Mouse (Mus musculus): ENCODE data around the gene Cacna1c. TPM values are rescaled to one million over a fixed set of nuclear protein-coding genes. Genes with fewer than 3 reads are reported as not detected.

Cacna1c gene
- polyA plus RNA-seq, 1 experiment from 2014 or later = 7.1 TPM

DNA sequence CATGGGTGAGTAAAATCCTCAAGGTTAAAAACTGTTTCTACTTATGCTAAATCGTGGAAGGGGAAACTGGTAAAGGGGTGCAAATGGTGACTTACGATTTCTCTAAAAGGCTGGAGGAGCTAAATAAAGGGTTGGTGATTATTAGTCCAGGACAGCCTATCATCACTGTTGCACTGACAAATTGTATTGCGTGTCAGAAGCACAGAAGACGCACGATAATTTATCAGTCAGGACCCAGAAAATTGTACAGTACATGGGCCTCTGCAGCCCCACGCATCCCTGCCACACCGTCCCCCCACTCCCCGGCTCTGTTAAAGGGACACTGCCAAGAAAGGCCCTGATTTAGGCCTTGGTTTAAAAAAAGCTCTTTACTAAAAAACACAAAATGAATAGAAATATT, 352.7 kb downstream of the Cacna1c start:
- Histone ChIP-seq H3K4me1 (ENCODE audit: control insufficient read depth, insufficient read depth, low read length) (peaks cover 8% of the 10 kb centered on the region), H3K4me2 (ENCODE audit: low read length) (no peak overlapping the region), H3K9me3 (ENCODE audit: control insufficient read depth, low read length) (no peaks in the 10 kb centered on the region), H3K36me3 (ENCODE audit: control insufficient read depth, insufficient read depth, low read length) (no peaks in the 10 kb centered on the region), H3K27ac (replicated peaks; ENCODE audit: low read depth, low read length) (no peak overlapping the region), H3K4me3 (replicated peaks; ENCODE audit: low read depth, low read length) (no peak overlapping the region), H3K9ac (replicated peaks; ENCODE audit: low read length) (no peak overlapping the region), H3K27me3 (ENCODE audit: control insufficient read depth, insufficient read depth, low read length) (no peaks in the 10 kb centered on the region)
- WGBS = 87% methylated on average over 8 of the region's 8 CpGs
- DNase-seq = no peak
- ATAC-seq (ENCODE audit: low FRiP score, low TSS enrichment) = no peak

- no peak for ATAC-seq (ENCODE audit: low FRiP score, low TSS enrichment)
- no peak for DNase-seq
- Histone ChIP-seq H3K9ac (replicated peaks; ENCODE audit: low read length) (no peak overlapping the region), H3K36me3 (ENCODE audit: control insufficient read depth, insufficient read depth, low read length) (no peaks in the 10 kb centered on the region), H3K9me3 (ENCODE audit: control insufficient read depth, low read length) (no peaks in the 10 kb centered on the region), H3K27ac (replicated peaks; ENCODE audit: low read depth, low read length) (0 out of 2 replicates have a peak overlapping the region, but pooled peaks have one; percentile 1), H3K27me3 (ENCODE audit: control insufficient read depth, insufficient read depth, low read length) (no peaks in the 10 kb centered on the region), H3K4me2 (ENCODE audit: low read length) (no peak overlapping the region), H3K4me1 (ENCODE audit: control insufficient read depth, insufficient read depth, low read length) (peaks cover 8% of the 10 kb centered on the region), H3K4me3 (replicated peaks; ENCODE audit: low read depth, low read length) (no peak overlapping the region)
- WGBS = 93% methylated on average over 2 of the region's 2 CpGs
These were observed 354.3 kb downstream of the Cacna1c start for GRCm38 (mm10) chr6:118841892-118842291.

- DNase-seq (no peak), ATAC-seq (ENCODE audit: low FRiP score, low TSS enrichment) (no peak)
- no peak overlapping the region for H3K27ac ChIP-seq (replicated peaks; ENCODE audit: low read depth, low read length)
- no peak overlapping the region for H3K9ac ChIP-seq (replicated peaks; ENCODE audit: low read length)
- no peaks in the 10 kb centered on the region for H3K9me3 ChIP-seq (ENCODE audit: control insufficient read depth, low read length)
- no peak overlapping the region for H3K4me2 ChIP-seq (ENCODE audit: low read length)
- no peaks in the 10 kb centered on the region for H3K27me3 ChIP-seq (ENCODE audit: control insufficient read depth, insufficient read depth, low read length)
- H3K4me1 ChIP-seq (ENCODE audit: control insufficient read depth, insufficient read depth, low read length) = peaks cover 4% of the 10 kb centered on the region; the same call in 1 of the 2 replicates
- 76% methylated on average over 14 of the region's 14 CpGs for WGBS
- H3K36me3 ChIP-seq (ENCODE audit: control insufficient read depth, insufficient read depth, low read length) = no peaks in the 10 kb centered on the region
- no peak overlapping the region for H3K4me3 ChIP-seq (replicated peaks; ENCODE audit: low read depth, low read length)
These were observed 357.0 kb downstream of the Cacna1c start for GRCm38 (mm10) chr6:118838919-118839915.

DNA sequence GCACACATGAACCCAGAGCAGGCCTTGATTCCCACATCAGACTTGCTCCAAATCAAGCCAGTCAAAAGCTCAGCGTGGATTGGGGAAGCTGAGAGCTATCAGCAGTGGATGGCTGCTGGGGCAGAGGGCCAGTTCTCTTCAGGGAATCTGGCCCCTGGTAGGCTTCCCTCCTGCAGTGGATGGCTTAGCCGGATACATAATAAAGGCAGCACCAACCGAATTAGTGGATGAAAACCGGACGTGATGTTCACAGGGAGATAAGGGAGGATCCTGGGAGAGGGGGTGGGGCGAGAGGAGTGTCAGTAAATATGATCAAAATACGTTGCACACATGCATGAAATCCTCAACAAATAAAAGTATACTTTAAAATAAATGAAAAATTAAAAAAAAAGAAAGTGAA, 359.5 kb downstream of the Cacna1c start:
- no peak overlapping the region for H3K9ac ChIP-seq (replicated peaks; ENCODE audit: low read length)
- no peaks in the 10 kb centered on the region for H3K36me3 ChIP-seq (ENCODE audit: control insufficient read depth, insufficient read depth, low read length)
- no peak overlapping the region for H3K4me2 ChIP-seq (ENCODE audit: low read length)
- H3K27ac ChIP-seq (replicated peaks; ENCODE audit: low read depth, low read length) = 0 out of 2 replicates have a peak overlapping the region, but pooled peaks have one; percentile 22
- ATAC-seq (ENCODE audit: low FRiP score, low TSS enrichment) = no peak
- WGBS = 12% methylated on average over 7 of the region's 7 CpGs
- no peak overlapping the region for H3K4me3 ChIP-seq (replicated peaks; ENCODE audit: low read depth, low read length)
- H3K4me1 ChIP-seq (ENCODE audit: control insufficient read depth, insufficient read depth, low read length) = peaks cover 4% of the 10 kb centered on the region; the same call in 1 of the 2 replicates
- H3K27me3 ChIP-seq (ENCODE audit: control insufficient read depth, insufficient read depth, low read length) = no peaks in the 10 kb centered on the region
- H3K9me3 ChIP-seq (ENCODE audit: control insufficient read depth, low read length) = no peaks in the 10 kb centered on the region
- DNase-seq = no peak

- H3K4me1 ChIP-seq (ENCODE audit: control insufficient read depth, insufficient read depth, low read length) = peaks cover 4% of the 10 kb centered on the region; the same call in 1 of the 2 replicates
- no peak overlapping the region for H3K9ac ChIP-seq (replicated peaks; ENCODE audit: low read length)
- no peak overlapping the region for H3K27ac ChIP-seq (replicated peaks; ENCODE audit: low read depth, low read length)
- no peak for DNase-seq
- no peak overlapping the region for H3K4me3 ChIP-seq (replicated peaks; ENCODE audit: low read depth, low read length)
- H3K4me2 ChIP-seq (ENCODE audit: low read length) = no peak overlapping the region
- no peaks in the 10 kb centered on the region for H3K27me3 ChIP-seq (ENCODE audit: control insufficient read depth, insufficient read depth, low read length)
- WGBS = 68% methylated on average over 8 of the region's 8 CpGs
- H3K36me3 ChIP-seq (ENCODE audit: control insufficient read depth, insufficient read depth, low read length) = no peaks in the 10 kb centered on the region
- ATAC-seq (ENCODE audit: low FRiP score, low TSS enrichment) = no peak
- no peaks in the 10 kb centered on the region for H3K9me3 ChIP-seq (ENCODE audit: control insufficient read depth, low read length)
These were observed 362.2 kb downstream of the Cacna1c start for GRCm38 (mm10) chr6:118834046-118834445.

DNA sequence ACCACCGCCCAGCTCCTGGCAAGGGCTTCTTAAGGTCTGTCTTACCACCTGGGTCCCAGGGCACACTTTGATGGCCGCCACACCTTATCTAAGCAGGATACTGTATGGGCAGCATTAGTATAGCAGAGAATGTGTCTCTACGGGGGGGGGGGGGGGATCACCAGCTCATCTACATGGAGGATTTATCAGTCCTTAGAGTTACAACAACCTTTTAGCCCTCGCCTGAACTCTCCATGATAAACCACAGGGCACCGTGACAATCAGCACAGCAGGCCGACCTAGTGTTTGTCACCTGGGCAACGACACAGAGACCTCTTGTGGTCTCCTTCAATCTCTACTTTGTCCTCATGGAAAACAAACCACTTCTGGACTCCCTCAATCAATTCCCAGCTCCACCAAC, 363.2 kb downstream of the Cacna1c start:
- no peak for ATAC-seq (ENCODE audit: low FRiP score, low TSS enrichment)

GRCm38 (mm10) chr6:118832616-118833015, 363.6 kb downstream of the Cacna1c start:
- Histone ChIP-seq H3K9me3 (ENCODE audit: control insufficient read depth, low read length) (no peaks in the 10 kb centered on the region), H3K4me1 (ENCODE audit: control insufficient read depth, insufficient read depth, low read length) (peaks cover 8% of the 10 kb centered on the region; the same call in 1 of the 2 replicates), H3K27me3 (ENCODE audit: control insufficient read depth, insufficient read depth, low read length) (no peaks in the 10 kb centered on the region), H3K27ac (replicated peaks; ENCODE audit: low read depth, low read length) (no peak overlapping the region), H3K4me3 (replicated peaks; ENCODE audit: low read depth, low read length) (no peak overlapping the region), H3K4me2 (ENCODE audit: low read length) (no peak overlapping the region), H3K36me3 (ENCODE audit: control insufficient read depth, insufficient read depth, low read length) (no peaks in the 10 kb centered on the region), H3K9ac (replicated peaks; ENCODE audit: low read length) (no peak overlapping the region)
- no peak for ATAC-seq (ENCODE audit: low FRiP score, low TSS enrichment)
- DNase-seq = no peak
- 91% methylated on average over 2 of the region's 2 CpGs for WGBS

More for the DNA sequence above, 363.2 kb downstream of the Cacna1c start:
- H3K27me3 ChIP-seq (ENCODE audit: control insufficient read depth, insufficient read depth, low read length) = no peaks in the 10 kb centered on the region
- H3K4me3 ChIP-seq (replicated peaks; ENCODE audit: low read depth, low read length) = no peak overlapping the region
- 81% methylated on average over 7 of the region's 7 CpGs for WGBS
- H3K9me3 ChIP-seq (ENCODE audit: control insufficient read depth, low read length) = no peaks in the 10 kb centered on the region
- H3K4me1 ChIP-seq (ENCODE audit: control insufficient read depth, insufficient read depth, low read length) = peaks cover 4% of the 10 kb centered on the region; the same call in 1 of the 2 replicates
- no peak overlapping the region for H3K27ac ChIP-seq (replicated peaks; ENCODE audit: low read depth, low read length)
- no peak for DNase-seq
- no peak overlapping the region for H3K9ac ChIP-seq (replicated peaks; ENCODE audit: low read length)
- no peak overlapping the region for H3K4me2 ChIP-seq (ENCODE audit: low read length)
- H3K36me3 ChIP-seq (ENCODE audit: control insufficient read depth, insufficient read depth, low read length) = no peaks in the 10 kb centered on the region

- ATAC-seq (ENCODE audit: low FRiP score, low TSS enrichment) (no peak), DNase-seq (no peak)
- no peak overlapping the region for H3K27ac ChIP-seq (replicated peaks; ENCODE audit: low read depth, low read length)
- H3K36me3 ChIP-seq (ENCODE audit: control insufficient read depth, insufficient read depth, low read length) = no peaks in the 10 kb centered on the region
- no peak overlapping the region for H3K9ac ChIP-seq (replicated peaks; ENCODE audit: low read length)
- H3K9me3 ChIP-seq (ENCODE audit: control insufficient read depth, low read length) = no peaks in the 10 kb centered on the region
- no peak overlapping the region for H3K4me3 ChIP-seq (replicated peaks; ENCODE audit: low read depth, low read length)
- 84% methylated on average over 5 of the region's 5 CpGs for WGBS
- H3K27me3 ChIP-seq (ENCODE audit: control insufficient read depth, insufficient read depth, low read length) = no peaks in the 10 kb centered on the region
- no peak overlapping the region for H3K4me2 ChIP-seq (ENCODE audit: low read length)
- H3K4me1 ChIP-seq (ENCODE audit: control insufficient read depth, insufficient read depth, low read length) = peaks cover 10% of the 10 kb centered on the region; the same call in 1 of the 2 replicates
These were observed 365.4 kb downstream of the Cacna1c start for GRCm38 (mm10) chr6:118830851-118831250.

Data from midbrain, embryonic 14.5 days (tissue).